In the genomic region with DNA sequence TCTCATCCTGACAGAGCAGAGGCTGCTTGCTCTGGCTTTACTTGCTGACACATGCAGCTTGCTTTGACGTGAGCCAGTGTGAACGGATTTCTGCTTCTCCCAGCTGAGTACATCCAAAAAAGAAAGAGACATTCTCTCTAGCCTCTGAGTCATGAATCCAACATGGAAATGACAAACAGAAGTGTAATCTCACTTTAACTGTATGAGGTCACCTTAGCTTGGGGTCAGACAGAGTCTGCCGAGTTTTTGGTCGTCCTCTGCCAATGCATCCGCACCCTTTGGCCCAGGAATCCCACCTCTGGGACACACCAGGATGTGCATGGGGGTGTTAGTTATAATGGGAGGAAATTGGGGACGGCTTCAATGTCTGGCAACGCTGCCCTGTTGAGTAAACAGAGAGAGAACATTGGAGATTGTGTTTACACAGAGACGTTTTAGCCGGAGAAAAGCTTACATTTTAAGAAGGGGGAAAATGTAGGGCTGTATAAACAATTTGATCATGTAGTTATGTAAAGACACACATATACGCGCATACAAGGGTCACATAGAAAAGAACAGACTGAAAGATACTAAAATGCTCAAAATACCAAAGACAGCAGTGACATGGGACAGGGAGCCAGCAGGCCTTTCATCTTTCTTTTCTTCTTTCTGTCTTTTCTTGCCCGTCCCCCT, we compare ENCODE assay signal across 10 mouse cellular contexts. TPM values are rescaled to one million over a fixed set of nuclear protein-coding genes. Genes with fewer than 3 reads are reported as not detected.
DNase-seq lines count a peak whose midpoint lies in the region; ATAC-seq and TF ChIP-seq lines count a peak whose summit lies in the region.
"Had no signal": no experiment of that assay in that cellular context is flagged by ENCODE, and none has a peak within 500 bp of the region (broad histone marks: within the 10 kb centered on the region; RNA-seq: fewer than 3 reads in every experiment).

No protein-coding gene starts in this region.

- no peak overlapping the region for H3K4me2 ChIP-seq in forebrain, embryonic 13.5 days
- H3K4me2 ChIP-seq: liver, embryonic 15.5 days; neural tube, embryonic 12.5 days had no signal

- intact Hi-C loops in gastrocnemius, postnatal 14 days (cut with DNase I; ENCODE audit: low total_unique reads) = no loop called here
- intact Hi-C loops in left cerebral cortex, postnatal 4 days (cut with DNase I) = no loop called here

- H3K9me3 ChIP-seq in forebrain, embryonic 13.5 days (replicated peaks) = peaks cover 3% of the 10 kb centered on the region; the same call in 1 of the 2 replicates
- H3K9me3 ChIP-seq: liver, embryonic 15.5 days; neural tube, embryonic 12.5 days had no signal

- no peak for TF ChIP-seq CTCF in lung, adult 2 months (IDR thresholded peaks at IDR 0.05; ENCODE audit: insufficient read depth, low read length)

- H3K27me3 ChIP-seq in forebrain, embryonic 13.5 days = no peaks in the 10 kb centered on the region
- H3K27me3 ChIP-seq: neural tube, embryonic 12.5 days had no signal

- H3K9ac ChIP-seq in forebrain, embryonic 13.5 days = no peak overlapping the region
- H3K9ac ChIP-seq: liver, embryonic 15.5 days; neural tube, embryonic 12.5 days had no signal

- ATAC-seq in frontal cortex, adult (ENCODE audit: low TSS enrichment) = peak; percentile 93
- ATAC-seq in forebrain, embryonic 13.5 days = no peak

- no peak for TF ChIP-seq POLR2A in lung, adult 2 months (IDR thresholded peaks at IDR 0.05; ENCODE audit: borderline replicate concordance, extremely low read depth, low read depth, low read length)

- no peak overlapping the region for H3K27ac ChIP-seq in forebrain, embryonic 13.5 days
- H3K27ac ChIP-seq: liver, embryonic 15.5 days; neural tube, embryonic 12.5 days had no signal

- H3K4me3 ChIP-seq in lung, adult 2 months (replicated peaks; ENCODE audit: extremely low read depth, low read depth, low read length) = no peak overlapping the region
- no peak overlapping the region for H3K4me3 ChIP-seq in forebrain, embryonic 13.5 days
- H3K4me3 ChIP-seq: liver, embryonic 15.5 days; neural tube, embryonic 12.5 days had no signal

- peaks cover 8% of the 10 kb centered on the region for H3K4me1 ChIP-seq in lung, adult 2 months (ENCODE audit: control insufficient read depth, insufficient read depth, low read length)
- H3K4me1 ChIP-seq in forebrain, embryonic 13.5 days = no peaks in the 10 kb centered on the region
- H3K4me1 ChIP-seq: liver, embryonic 15.5 days; neural tube, embryonic 12.5 days had no signal

- H3K36me3 ChIP-seq in forebrain, embryonic 13.5 days (ENCODE audit: poor library complexity, severe bottlenecking) = no peaks in the 10 kb centered on the region
- H3K36me3 ChIP-seq: liver, embryonic 15.5 days; neural tube, embryonic 12.5 days had no signal

- WGBS in lung, adult 2 months = 12% methylated on average over 12 of the region's 12 CpGs
- WGBS in forebrain, embryonic 13.5 days = 81% methylated on average over 12 of the region's 12 CpGs

- DNase-seq in frontal cortex, postnatal 25 days (ENCODE audit: low spot score in 2 of 2) = no peak
- DNase-seq in 3T3-L1 (ENCODE audit: low read depth, low spot score) = peak; percentile 70
- peak; percentile 78 for DNase-seq in gastrocnemius, postnatal 14 days
- DNase-seq in lung, adult 2 months = peak; percentile 53
- DNase-seq in testis, postnatal 14 days (ENCODE audit: low spot score) = no peak
- DNase-seq in left cerebral cortex, postnatal 4 days = no peak

RNA-seq across cellular contexts. Expression of gene Numbl, which starts 33.7 kb away (rescaled TPM):
- 10 to 100 TPM in 1 of 2 experiments, 1 to 10 TPM in 1; 8.0 to 10.2 TPM for total RNA-seq in gastrocnemius, postnatal 14 days (2021)
- 33.0 and 36.4 TPM in 2 replicates for polyA plus RNA-seq in lung, adult 2 months (2012; rRNA removed)
- 31.1 and 32.3 TPM in 2 replicates for polyA plus RNA-seq in forebrain, embryonic 13.5 days (2015; fragmentation: Nextera tagmentation; extraction: Ambion mirVana)
- 100 to 1,000 TPM; 101 to 104 TPM for total RNA-seq in left cerebral cortex, postnatal 4 days (2021)

RNA-seq across cellular contexts. Expression of gene Ltbp4, which starts 45.6 kb away (rescaled TPM):
- 100 to 1,000 TPM; 122 to 151 TPM for total RNA-seq in gastrocnemius, postnatal 14 days (2021)
- 496 and 612 TPM in 2 replicates for polyA plus RNA-seq in lung, adult 2 months (2012; rRNA removed)
- 10.5 and 13.4 TPM in 2 replicates for polyA plus RNA-seq in forebrain, embryonic 13.5 days (2015; fragmentation: Nextera tagmentation; extraction: Ambion mirVana)
- total RNA-seq in left cerebral cortex, postnatal 4 days (2021) = 10 to 100 TPM; 41.9 to 52.7 TPM

RNA-seq across cellular contexts. Expression of gene Coq8b, which starts 59.1 kb away (rescaled TPM):
- 1 to 10 TPM; 3.9 to 4.1 TPM for total RNA-seq in gastrocnemius, postnatal 14 days (2021)
- polyA plus RNA-seq in lung, adult 2 months (2012; rRNA removed) = 68.6 and 76.8 TPM in 2 replicates
- 22.3 and 25.5 TPM in 2 replicates for polyA plus RNA-seq in forebrain, embryonic 13.5 days (2015; fragmentation: Nextera tagmentation; extraction: Ambion mirVana)
- total RNA-seq in left cerebral cortex, postnatal 4 days (2021) = 10 to 100 TPM; 23.6 to 27.0 TPM

Comparison
In these comparisons a context has a peak if more than half of its experiments do, and no peak if none do; other contexts are left out.
1. DNase-seq: peak in 3T3-L1 (single experiment), gastrocnemius, postnatal 14 days (single experiment) and lung, adult 2 months (single experiment); none in frontal cortex, postnatal 25 days (0 of 2), testis, postnatal 14 days (single experiment) and left cerebral cortex, postnatal 4 days (single experiment).
2. RNA of gene Numbl, which starts 33.7 kb away (total RNA-seq): 101 to 104 TPM in left cerebral cortex, postnatal 4 days; 8.0 to 10.2 TPM in gastrocnemius, postnatal 14 days; every median in the first group is over 4 times any median in the second.
3. RNA of gene Coq8b, which starts 59.1 kb away (total RNA-seq): 23.6 to 27.0 TPM in left cerebral cortex, postnatal 4 days; 3.9 to 4.1 TPM in gastrocnemius, postnatal 14 days; every median in the first group is over 4 times any median in the second.